Mouse (Mus musculus) embryonic facial prominence, embryonic 11.5 days (tissue): ENCODE measurements around the gene Fam160a1. TPM values are rescaled to one million over a fixed set of nuclear protein-coding genes. Genes with fewer than 3 reads are reported as not detected.

Source experiments
- polyA plus RNA-seq: library from polyadenylated mRNA; unstranded; fragments of >200 nt; fragmentation: Nextera tagmentation; extraction: Ambion mirVana; gene quantifications from 2 replicates; pipeline ENCODE4 v1.2.1, GENCODE M21; 2014

The Fam160a1 gene
- polyA plus RNA-seq, 1 experiment from 2014 or later, result 1.6 TPM

Other genes starting within 250 kb of the Fam160a1 start
- 27.5 and 28.0 TPM in 2 replicates for gene Gatb, start 243.2 kb downstream of the Fam160a1 start, polyA plus RNA-seq
- gene Glt28d2, start 70.2 kb upstream of the Fam160a1 start, polyA plus RNA-seq, result 0.86 and 0.94 TPM in 2 replicates
- gene Gm37240, start 70.2 kb upstream of the Fam160a1 start, polyA plus RNA-seq, result 2.0 and 3.2 TPM in 2 replicates
- gene Sh3d19, start 153.8 kb upstream of the Fam160a1 start, polyA plus RNA-seq, result 15.7 and 20.0 TPM in 2 replicates
- gene Prss48, start 185.2 kb upstream of the Fam160a1 start, polyA plus RNA-seq, result not detected in 2 replicates